Comparison of ENCODE assay signal across 7 mouse cellular contexts in genomic region chr6:57825259-57825715, GRCm38 (mm10). TPM values are rescaled to one million over a fixed set of nuclear protein-coding genes. Genes with fewer than 3 reads are reported as not detected.
A peak's percentile ranks its signal among the peaks of the same experiment; 100 is the strongest.
DNase-seq lines count a peak whose midpoint lies in the region; ATAC-seq and TF ChIP-seq lines count a peak whose summit lies in the region.

No protein-coding gene starts in this region.

- no peak overlapping the region for H3K27ac ChIP-seq in forebrain, embryonic 14.5 days (ENCODE audit: low read depth, low read length)
- H3K27ac ChIP-seq in liver, embryonic 14.5 days = peak overlapping the region; percentile 86
- H3K27ac ChIP-seq in stomach, postnatal 0 days (replicated peaks) = peak overlapping the region; percentile 94

- no peaks in the 10 kb centered on the region for H3K4me1 ChIP-seq in forebrain, embryonic 14.5 days (ENCODE audit: control insufficient read depth, insufficient read depth, low read length)
- peaks cover 14 to 17% of the 10 kb centered on the region in 2 experiments for H3K4me1 ChIP-seq in liver, embryonic 14.5 days (replicated peaks; ENCODE audit: control insufficient read depth in 2 of 2, insufficient read depth in 2 of 2, low read length in 1 of 2)
- H3K4me1 ChIP-seq in stomach, postnatal 0 days (replicated peaks; ENCODE audit: control insufficient read depth, insufficient read depth) = no peaks in the 10 kb centered on the region

- H3K27me3 ChIP-seq in forebrain, embryonic 14.5 days (replicated peaks; ENCODE audit: control insufficient read depth, insufficient read depth, low read length) = no peaks in the 10 kb centered on the region
- H3K27me3 ChIP-seq in liver, embryonic 14.5 days (ENCODE audit: control insufficient read depth, insufficient read depth, low read length) = no peaks in the 10 kb centered on the region
- no peaks in the 10 kb centered on the region for H3K27me3 ChIP-seq in stomach, postnatal 0 days (ENCODE audit: control insufficient read depth, insufficient read depth, low read length)

- peak overlapping the region; percentile 98 for H3K9ac ChIP-seq in forebrain, embryonic 14.5 days (ENCODE audit: low read length)
- peak overlapping the region; percentile 91 for H3K9ac ChIP-seq in liver, embryonic 14.5 days (replicated peaks)
- H3K9ac ChIP-seq in stomach, postnatal 0 days (ENCODE audit: low read length) = peak overlapping the region; percentile 97

- TF ChIP-seq EP300 in liver, embryonic 14.5 days (IDR thresholded peaks at IDR 0.05; ENCODE audit: low read depth) = no peak
- no peak for TF ChIP-seq EP300 in stomach, postnatal 0 days (optimal IDR thresholded peaks at IDR 0.05)

- TF ChIP-seq CTCF in liver, embryonic 14.5 days (IDR thresholded peaks at IDR 0.05; ENCODE audit: low read depth) = no peak
- TF ChIP-seq CTCF in stomach, postnatal 0 days (IDR thresholded peaks at IDR 0.05; ENCODE audit: low read depth) = no peak

- H3K4me3 ChIP-seq in forebrain, embryonic 14.5 days (ENCODE audit: low read depth, low read length) = peak overlapping the region; percentile 76
- peak overlapping the region; percentile 79 to 81 for H3K4me3 ChIP-seq in liver, embryonic 14.5 days (ENCODE audit: insufficient read depth in 1 of 2, low read depth in 2 of 2, low read length in 2 of 2)
- peak overlapping the region; percentile 97 for H3K4me3 ChIP-seq in stomach, postnatal 0 days (ENCODE audit: low read depth, low read length)

- H3K4me2 ChIP-seq in forebrain, embryonic 14.5 days (ENCODE audit: low read length) = peak overlapping the region; percentile 71
- peak overlapping the region; percentile 78 for H3K4me2 ChIP-seq in liver, embryonic 14.5 days (ENCODE audit: low read depth)
- H3K4me2 ChIP-seq in stomach, postnatal 0 days (replicated peaks; ENCODE audit: low read depth) = peak overlapping the region; percentile 69

- DNase-seq in retina, adult 2 months (ENCODE audit: low read depth, low spot score) = peak; percentile 15
- no peak for DNase-seq in retina, postnatal 1 day
- DNase-seq in forebrain, embryonic 14.5 days (ENCODE audit: low spot score) = no peak
- no peak for DNase-seq in liver, embryonic 14.5 days (ENCODE audit: low read depth in 3 of 3, low spot score in 3 of 3)
- no peak for DNase-seq in stomach, postnatal 0 days (ENCODE audit: low spot score)
- DNase-seq in right cerebral cortex, postnatal 4 days = no peak
- no peak for DNase-seq in T-cell, adult 2 months (ENCODE audit: low spot score)

- H3K36me3 ChIP-seq in forebrain, embryonic 14.5 days (ENCODE audit: control insufficient read depth, insufficient read depth, low read length) = no peaks in the 10 kb centered on the region
- no peaks in the 10 kb centered on the region; the same call in 1 of the 2 replicates for H3K36me3 ChIP-seq in liver, embryonic 14.5 days (replicated peaks; ENCODE audit: control insufficient read depth, insufficient read depth, low read depth)
- no peaks in the 10 kb centered on the region for H3K36me3 ChIP-seq in stomach, postnatal 0 days (ENCODE audit: control insufficient read depth, insufficient read depth, low read length)

- WGBS in forebrain, embryonic 14.5 days = 4% methylated on average over 5 of the region's 5 CpGs
- WGBS in liver, embryonic 14.5 days (ENCODE audit: insufficient replicate concordance) = 11% methylated on average over 5 of the region's 5 CpGs
- 3% methylated on average over 5 of the region's 5 CpGs for WGBS in stomach, postnatal 0 days

- no peaks in the 10 kb centered on the region for H3K9me3 ChIP-seq in forebrain, embryonic 14.5 days (replicated peaks; ENCODE audit: control insufficient read depth, low read length)
- H3K9me3 ChIP-seq in liver, embryonic 14.5 days (ENCODE audit: control insufficient read depth, low read length) = no peaks in the 10 kb centered on the region
- H3K9me3 ChIP-seq in stomach, postnatal 0 days (ENCODE audit: control insufficient read depth, low read length) = no peaks in the 10 kb centered on the region

- ATAC-seq in forebrain, embryonic 14.5 days = peak; percentile 8
- peak; percentile 12; the same call in 1 of the 2 replicates for ATAC-seq in liver, embryonic 14.5 days (ENCODE audit: insufficient read depth)
- no peak; the same call in none of the 2 replicates for ATAC-seq in stomach, postnatal 0 days (ENCODE audit: low FRiP score, low TSS enrichment)

RNA-seq across cellular contexts. Expression of gene Vopp1, which starts 0.3 kb away (rescaled TPM):
- 81.3 and 88.9 TPM in 2 replicates for polyA plus RNA-seq in forebrain, embryonic 14.5 days (2014; fragmentation: Nextera tagmentation; extraction: Ambion mirVana)
- 28.3 and 31.2 TPM in 2 replicates for polyA plus RNA-seq in liver, embryonic 14.5 days (2012; rRNA removed)
- polyA plus RNA-seq in liver, embryonic 14.5 days (2014; fragmentation: Nextera tagmentation; extraction: Ambion mirVana) = 26.8 and 29.7 TPM in 2 replicates
- polyA plus RNA-seq in stomach, postnatal 0 days (2015; fragmentation: Nextera tagmentation; extraction: Ambion mirVana) = 24.3 and 28.4 TPM in 2 replicates

RNA-seq across cellular contexts. Expression of gene Vmn1r21, which starts 24.9 kb away (rescaled TPM):
- polyA plus RNA-seq in forebrain, embryonic 14.5 days (2014; fragmentation: Nextera tagmentation; extraction: Ambion mirVana) = not detected in 2 replicates
- polyA plus RNA-seq in liver, embryonic 14.5 days (2012; rRNA removed) = not detected in 2 replicates
- polyA plus RNA-seq in liver, embryonic 14.5 days (2014; fragmentation: Nextera tagmentation; extraction: Ambion mirVana) = not detected in 2 replicates
- not detected in 2 replicates for polyA plus RNA-seq in stomach, postnatal 0 days (2015; fragmentation: Nextera tagmentation; extraction: Ambion mirVana)
